ENCODE assay signal across 8 mouse cellular contexts in the genomic region with DNA sequence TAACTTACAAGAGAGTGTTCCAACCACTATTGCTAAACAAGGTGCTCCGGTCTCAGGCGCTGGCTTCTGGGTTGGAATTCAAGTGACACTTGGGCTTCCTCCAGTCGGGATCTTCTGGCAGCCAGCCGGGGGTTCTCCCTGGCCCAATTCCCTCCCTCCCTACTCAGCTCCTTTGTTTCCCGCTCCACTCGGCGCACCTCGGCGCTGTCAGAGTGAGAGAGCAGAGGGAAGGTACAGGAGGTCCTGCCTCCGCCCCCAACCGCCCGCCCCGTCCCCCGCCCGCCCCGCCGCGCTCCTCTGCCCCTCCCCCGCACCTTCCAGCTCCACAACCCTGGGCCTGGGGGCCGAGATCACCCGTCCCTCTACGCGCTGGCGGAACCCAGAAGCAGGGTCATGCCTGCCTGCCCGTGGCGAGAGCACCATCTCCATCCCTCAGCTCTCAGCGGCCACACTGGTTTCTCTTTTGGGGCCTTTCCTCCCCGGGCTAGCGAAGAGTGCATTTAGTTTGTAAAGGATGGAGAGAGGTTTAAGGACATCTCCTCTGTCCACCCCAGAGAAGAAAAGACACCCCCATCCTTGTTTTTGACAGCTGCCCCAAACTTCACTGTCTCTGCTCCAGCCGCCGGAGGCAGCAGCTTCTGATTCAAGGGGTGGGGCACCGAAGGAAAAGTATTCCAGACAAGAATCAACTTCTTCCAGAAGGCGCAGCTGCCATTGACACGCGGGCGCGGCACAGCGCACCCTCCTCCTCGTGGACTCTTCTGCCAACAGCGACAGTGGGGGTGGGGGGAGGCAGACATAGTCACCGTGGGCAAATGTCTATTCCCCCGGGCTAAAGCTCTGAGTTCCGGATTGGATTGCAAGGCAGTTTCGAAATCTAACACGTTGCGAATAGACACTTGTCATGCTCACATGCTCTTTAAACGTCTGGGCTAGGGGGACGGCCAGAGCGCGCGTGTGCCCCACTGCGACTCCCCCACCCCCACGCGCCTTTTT. TPM values are rescaled to one million over a fixed set of nuclear protein-coding genes. Genes with fewer than 3 reads are reported as not detected.
DNase-seq lines count a peak whose midpoint lies in the region; ATAC-seq and TF ChIP-seq lines count a peak whose summit lies in the region.

No protein-coding gene starts in this region.

- H3K27ac ChIP-seq in intestine, embryonic 16.5 days (ENCODE audit: low read length), result peak overlapping the region; percentile 99
- peak overlapping the region; percentile 97 for H3K27ac ChIP-seq in liver, postnatal 0 days (ENCODE audit: low read depth)
- H3K27ac ChIP-seq in neural tube, embryonic 11.5 days (ENCODE audit: low read depth, low read length), result peak overlapping the region; percentile 96

- ATAC-seq in common myeloid progenitor, adult 5-6 weeks (replicated peaks; ENCODE audit: low read depth, poor library complexity, severe bottlenecking), result peak; percentile 27
- peak; percentile 32 for ATAC-seq in granulocyte monocyte progenitor cell, adult 5-6 weeks (replicated peaks; ENCODE audit: poor library complexity, severe bottlenecking)
- ATAC-seq in intestine, embryonic 16.5 days, result peak; percentile 60
- ATAC-seq in liver, postnatal 0 days, result peak; percentile 53
- peak; percentile 51 for ATAC-seq in neural tube, embryonic 11.5 days (ENCODE audit: insufficient read depth, low FRiP score, low TSS enrichment)

- H3K9ac ChIP-seq in intestine, embryonic 16.5 days (ENCODE audit: low read depth, low read length), result peak overlapping the region; percentile 91
- peak overlapping the region; percentile 77 for H3K9ac ChIP-seq in liver, postnatal 0 days (replicated peaks)
- peak overlapping the region; percentile 92 for H3K9ac ChIP-seq in neural tube, embryonic 11.5 days (ENCODE audit: low read length)

- DNase-seq in right cerebral cortex, postnatal 14 days, result peak; percentile 22
- DNase-seq in right cerebral cortex, postnatal 36 days (ENCODE audit: low spot score in 2 of 2), result no peak
- peak; percentile 78 for DNase-seq in liver, postnatal 0 days
- DNase-seq in neural tube, embryonic 11.5 days (ENCODE audit: low spot score), result peak; percentile 78
- peak; percentile 63 for DNase-seq in thymus, postnatal 0 days (ENCODE audit: low spot score)

- no peak for TF ChIP-seq CTCF in liver, postnatal 0 days (IDR thresholded peaks at IDR 0.05; ENCODE audit: low read depth)

- no peaks in the 10 kb centered on the region for H3K27me3 ChIP-seq in intestine, embryonic 16.5 days (replicated peaks; ENCODE audit: control insufficient read depth, insufficient read depth, low read length)
- H3K27me3 ChIP-seq in liver, postnatal 0 days (ENCODE audit: insufficient read depth, low read length), result no peaks in the 10 kb centered on the region
- no peaks in the 10 kb centered on the region for H3K27me3 ChIP-seq in neural tube, embryonic 11.5 days (ENCODE audit: control insufficient read depth, insufficient read depth, low read length)

- under 1% methylated on average over 54 of the region's 54 CpGs for WGBS in intestine, embryonic 16.5 days
- WGBS in liver, postnatal 0 days (ENCODE audit: insufficient replicate concordance), result under 1% methylated on average over 45 of the region's 54 CpGs
- WGBS in neural tube, embryonic 11.5 days, result under 1% methylated on average over 48 of the region's 54 CpGs

- H3K36me3 ChIP-seq in intestine, embryonic 16.5 days (ENCODE audit: control insufficient read depth, insufficient read depth, low read length), result no peaks in the 10 kb centered on the region
- peaks cover under 1% of the 10 kb centered on the region; the same call in 1 of the 2 replicates for H3K36me3 ChIP-seq in liver, postnatal 0 days (replicated peaks; ENCODE audit: insufficient read depth, low read length)
- H3K36me3 ChIP-seq in neural tube, embryonic 11.5 days (ENCODE audit: control insufficient read depth, insufficient read depth, low read length), result no peaks in the 10 kb centered on the region

- peak overlapping the region; percentile 97 for H3K4me2 ChIP-seq in intestine, embryonic 16.5 days (ENCODE audit: low read depth, low read length)
- peak overlapping the region; percentile 89 for H3K4me2 ChIP-seq in liver, postnatal 0 days (ENCODE audit: low read depth, low read length)
- H3K4me2 ChIP-seq in neural tube, embryonic 11.5 days (ENCODE audit: low read depth), result peak overlapping the region; percentile 97

- peaks cover 6% of the 10 kb centered on the region for H3K4me1 ChIP-seq in intestine, embryonic 16.5 days (ENCODE audit: control insufficient read depth, insufficient read depth, low read length)
- H3K4me1 ChIP-seq in liver, postnatal 0 days (ENCODE audit: insufficient read depth), result peaks cover 7% of the 10 kb centered on the region
- H3K4me1 ChIP-seq in neural tube, embryonic 11.5 days (ENCODE audit: control insufficient read depth, insufficient read depth, low read length), result 0 out of 2 replicates have a peak, but pooled peaks cover 3% of the 10 kb centered on the region

- H3K9me3 ChIP-seq in intestine, embryonic 16.5 days (ENCODE audit: control insufficient read depth, low read length), result no peaks in the 10 kb centered on the region
- no peaks in the 10 kb centered on the region for H3K9me3 ChIP-seq in liver, postnatal 0 days (ENCODE audit: low read length)
- H3K9me3 ChIP-seq in neural tube, embryonic 11.5 days (ENCODE audit: control insufficient read depth, low read length), result no peaks in the 10 kb centered on the region

- peak overlapping the region; percentile 72 for H3K4me3 ChIP-seq in intestine, embryonic 16.5 days (ENCODE audit: low read length)
- peak overlapping the region; percentile 73 for H3K4me3 ChIP-seq in liver, postnatal 0 days (ENCODE audit: low read depth, low read length)
- H3K4me3 ChIP-seq in neural tube, embryonic 11.5 days (ENCODE audit: low read depth, low read length), result peak overlapping the region; percentile 73

- peak; percentile 30; the same call in 1 of the 2 replicates for TF ChIP-seq EP300 in liver, postnatal 0 days (IDR thresholded peaks at IDR 0.05; ENCODE audit: low read depth)

RNA-seq across cellular contexts. Expression of a gene that starts 2.1 kb away (rescaled TPM):
- total RNA-seq in common myeloid progenitor, adult 5-6 weeks (2017), result 40.0 and 57.5 TPM in 2 replicates
- total RNA-seq in granulocyte monocyte progenitor cell, adult 5-6 weeks (2014; fragmentation: Nextera tagmentation), result 80.0 and 87.9 TPM in 2 replicates
- 33.9 and 48.5 TPM in 2 replicates for total RNA-seq in granulocyte monocyte progenitor cell, adult 5-6 weeks (2017)
- 43.0 and 43.5 TPM in 2 replicates for polyA plus RNA-seq in intestine, embryonic 16.5 days (2015; fragmentation: Nextera tagmentation; extraction: Ambion mirVana)
- 12.6 and 16.4 TPM in 2 replicates for polyA plus RNA-seq in liver, postnatal 0 days (2015; fragmentation: Nextera tagmentation; extraction: Ambion mirVana)
- 63.8 and 66.2 TPM in 2 replicates for polyA plus RNA-seq in neural tube, embryonic 11.5 days (2014; fragmentation: Nextera tagmentation; extraction: Ambion mirVana)
- polyA plus RNA-seq in thymus, postnatal 0 days (2015; fragmentation: Nextera tagmentation; extraction: Ambion mirVana), result 36.4 and 37.8 TPM in 2 replicates

Comparison
In these comparisons a context has a peak if more than half of its experiments do, and no peak if none do; other contexts are left out.
1. DNase-seq: peak in right cerebral cortex, postnatal 14 days (single experiment), liver, postnatal 0 days (single experiment), neural tube, embryonic 11.5 days (single experiment) and thymus, postnatal 0 days (single experiment); none in right cerebral cortex, postnatal 36 days (0 of 2).
2. Peak in every context shown above with its lines, with median percentiles within 50 percentile points of each other: ATAC-seq, H3K27ac ChIP-seq, H3K4me2 ChIP-seq, H3K4me3 ChIP-seq and H3K9ac ChIP-seq.